Mouse (Mus musculus) embryonic facial prominence, embryonic 12.5 days (tissue): ENCODE results near the gene Gcc2. TPM values are rescaled to one million over a fixed set of nuclear protein-coding genes. Genes with fewer than 3 reads are reported as not detected.
"Not testable (repeated sequence)": the region's sequence is repeated elsewhere in the genome, so short reads cannot be mapped to it uniquely, and the experiment has no call there.

ENCODE experiments used
- ATAC-seq: fragments of 200-750 bp; cut with Nextera tagmentation; 2 replicates; pipeline ENCODE4 v1.8.0; 2017; ENCODE audit not compliant: insufficient number of reproducible peaks, insufficient read depth, low FRiP score, low TSS enrichment
- H3K27ac ChIP-seq: fragments of 300-500 bp; sonication (generic); 2 replicates; pipeline ENCODE4 v1.5.1; 2016; ENCODE audit warnings: mild to moderate bottlenecking
- H3K27me3 ChIP-seq: fragments of 300-500 bp; sonication (generic); 2 replicates; pipeline ENCODE4 v1.6.1; 2016; ENCODE audit warnings: mild to moderate bottlenecking, moderate library complexity
- H3K36me3 ChIP-seq: fragments of 300-500 bp; sonication (generic); 2 replicates; pipeline ENCODE4 v1.6.1; 2016; ENCODE audit warnings: mild to moderate bottlenecking
- H3K4me1 ChIP-seq: fragments of 300-500 bp; sonication (generic); 2 replicates; pipeline ENCODE4 v1.6.1; 2016
- H3K4me2 ChIP-seq: fragments of 300-500 bp; sonication (generic); replicated peaks from 2 replicates; pipeline ENCODE4 v1.6.1; 2016; ENCODE audit warnings: mild to moderate bottlenecking, moderate library complexity
- H3K4me3 ChIP-seq: fragments of 300-500 bp; sonication (generic); 2 replicates; pipeline ENCODE4 v1.5.1; 2016; ENCODE audit warnings: mild to moderate bottlenecking
- H3K9ac ChIP-seq: fragments of 300-500 bp; sonication (generic); 2 replicates; pipeline ENCODE4 v1.6.1; 2016; ENCODE audit warnings: mild to moderate bottlenecking, moderate library complexity
- H3K9me3 ChIP-seq: fragments of 300-500 bp; sonication (generic); 2 replicates; pipeline ENCODE4 v1.6.1; 2016; ENCODE audit warnings: mild to moderate bottlenecking, moderate library complexity
- WGBS: fragments of 180-500 bp; shearing (Covaris S2); methylation state at CpG from one replicate; pipeline ENCODE4 v1.1.7; 2016; 5-methylcytosine and 5-hydroxymethylcytosine counted together
- polyA plus RNA-seq: library from polyadenylated mRNA; unstranded; fragments of >200 nt; fragmentation: Nextera tagmentation; extraction: Ambion mirVana; gene quantifications from 2 replicates; pipeline ENCODE4 v1.2.1, GENCODE M21; 2016

Gene Gcc2
- polyA plus RNA-seq, 1 experiment from 2014 or later = 64.5 TPM

DNA sequence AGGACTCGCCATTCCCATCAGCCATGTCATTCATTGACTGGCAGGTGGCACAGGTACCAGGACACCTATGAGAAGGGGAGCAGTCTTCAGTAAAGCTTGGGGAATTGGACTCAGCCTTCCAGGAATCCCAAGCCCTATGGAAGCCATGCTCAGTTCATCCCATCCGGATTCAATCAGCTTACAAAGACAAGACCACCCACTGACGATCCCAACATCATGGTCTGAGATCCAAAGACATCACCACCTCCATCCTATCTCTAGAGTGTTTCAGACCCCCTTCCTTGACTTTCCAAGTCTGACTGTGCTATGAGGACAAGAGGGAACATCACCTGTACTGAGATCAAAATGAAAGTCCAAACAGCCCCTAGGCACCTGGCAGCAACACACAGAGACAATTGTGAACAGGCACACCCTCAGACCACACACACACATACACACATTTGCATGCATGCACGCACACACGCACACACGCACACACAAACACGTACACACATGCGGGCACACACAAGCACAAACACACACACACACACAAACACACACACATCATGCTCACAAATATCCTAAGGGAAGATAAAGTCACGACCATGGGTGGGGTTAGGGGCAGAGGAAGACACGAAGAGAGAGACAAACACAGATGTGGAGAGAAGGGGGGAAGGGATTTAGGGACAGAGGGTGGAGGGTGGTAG is 22.1 kb upstream of the Gcc2 start:
- H3K27ac ChIP-seq, H3K36me3 ChIP-seq, H3K4me1 ChIP-seq, H3K9ac ChIP-seq, H3K27me3 ChIP-seq, H3K4me3 ChIP-seq, H3K4me2 ChIP-seq: not testable (repeated sequence)
- peak; percentile 6 for ATAC-seq
- 72% methylated on average over 10 of the region's 10 CpGs for WGBS
- peaks cover 19% of the 10 kb centered on the region for H3K9me3 ChIP-seq

GRCm38 (mm10) chr10:58233740-58234121 is 21.6 kb upstream of the Gcc2 start:
- not testable (repeated sequence) for H3K4me3 ChIP-seq, H3K4me2 ChIP-seq, H3K9ac ChIP-seq, H3K27ac ChIP-seq, H3K4me1 ChIP-seq, H3K27me3 ChIP-seq, H3K36me3 ChIP-seq, ATAC-seq
- H3K9me3 ChIP-seq = peaks cover 19% of the 10 kb centered on the region

GRCm38 (mm10) chr10:58234985-58235384 is 20.3 kb upstream of the Gcc2 start:
- ATAC-seq, H3K27me3 ChIP-seq, H3K4me1 ChIP-seq, H3K4me3 ChIP-seq, H3K27ac ChIP-seq, H3K36me3 ChIP-seq, H3K9ac ChIP-seq, H3K4me2 ChIP-seq: not testable (repeated sequence)
- H3K9me3 ChIP-seq = peaks cover 23% of the 10 kb centered on the region
- 79% methylated on average over 4 of the region's 4 CpGs for WGBS

GRCm38 (mm10) chr10:58236613-58237012 is 18.7 kb upstream of the Gcc2 start, which contains the start of gene Gm4981:
Gm4981 (minus strand) TSS chr10:58236701.
- no peak within 1 kb of the TSS for H3K9ac ChIP-seq
- H3K27me3 ChIP-seq = no peaks in the 10 kb centered on the region
- peaks cover 18% of the 10 kb centered on the region for H3K9me3 ChIP-seq
- H3K4me2 ChIP-seq = no peak within 1 kb of the TSS
- ATAC-seq = no peak
- H3K4me3 ChIP-seq = no peak within 1 kb of the TSS
- no peaks in the 10 kb centered on the region for H3K4me1 ChIP-seq
- H3K36me3 ChIP-seq = no peaks in the 10 kb centered on the region
- 91% methylated on average over 10 of the region's 10 CpGs for WGBS
- H3K27ac ChIP-seq = no peak within 1 kb of the TSS

DNA sequence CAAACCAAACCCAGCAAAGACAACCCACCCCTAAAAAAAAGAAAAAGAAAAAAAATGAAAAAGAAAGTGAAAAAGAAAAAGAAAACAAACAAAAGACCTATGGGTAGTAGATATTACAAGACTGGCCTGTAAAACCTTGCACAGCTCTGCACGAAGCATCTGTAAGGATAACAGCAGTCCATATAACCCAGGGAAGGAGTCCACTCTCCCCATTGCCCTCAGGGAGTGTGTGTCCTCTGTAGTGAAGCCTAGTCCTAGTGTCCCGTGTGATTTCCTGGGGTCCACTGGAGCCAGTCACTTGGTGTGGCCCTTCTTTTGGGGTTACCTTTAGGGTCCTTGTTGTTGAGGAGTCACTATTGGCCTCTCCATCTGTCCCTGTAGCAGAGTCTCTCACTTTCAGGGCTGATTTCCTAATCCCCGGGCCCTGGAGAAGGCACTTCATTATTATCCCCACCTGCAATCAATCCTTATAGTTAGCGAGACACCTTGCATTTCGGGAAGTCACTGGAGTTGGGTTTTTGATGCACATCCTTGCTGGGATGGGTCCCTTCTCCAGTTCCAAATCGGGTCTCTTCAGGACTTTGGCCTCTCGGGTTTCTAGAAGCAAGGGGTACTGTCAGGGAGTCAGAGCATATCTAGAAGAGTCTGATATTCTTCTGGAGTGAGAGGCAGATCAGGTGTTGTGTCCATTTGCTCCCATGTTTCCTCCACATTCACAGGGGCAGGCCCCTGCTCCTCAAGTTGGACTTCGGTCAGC is 16.1 kb upstream of the Gcc2 start:
- ATAC-seq = peak; percentile 88
- H3K36me3 ChIP-seq, H3K9me3 ChIP-seq, H3K4me2 ChIP-seq, H3K9ac ChIP-seq, H3K27ac ChIP-seq, H3K27me3 ChIP-seq, H3K4me3 ChIP-seq, H3K4me1 ChIP-seq: not testable (repeated sequence)
- WGBS = 81% methylated on average over 7 of the region's 8 CpGs

DNA sequence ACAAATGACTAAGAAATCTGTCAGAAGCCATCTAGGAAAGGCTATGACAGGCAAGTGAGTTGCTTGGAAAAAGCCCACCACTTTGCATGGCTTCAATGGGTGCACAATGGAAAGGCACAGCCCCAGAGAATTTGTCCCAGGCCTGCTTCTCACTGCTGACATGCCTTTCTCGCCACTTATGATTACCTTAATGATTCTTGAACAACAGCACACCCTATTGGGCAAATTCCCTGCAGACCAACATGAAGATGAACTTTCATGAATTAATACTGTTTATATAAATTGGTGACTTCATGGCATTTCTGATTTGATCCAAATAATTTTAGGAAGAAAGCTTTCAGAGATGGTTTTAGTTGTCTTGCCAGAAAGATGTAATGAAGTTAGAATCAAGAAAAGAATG is 5.8 kb upstream of the Gcc2 start:
- no peak overlapping the region for H3K4me2 ChIP-seq
- no peak overlapping the region for H3K27ac ChIP-seq
- H3K36me3 ChIP-seq = no peaks in the 10 kb centered on the region
- H3K4me1 ChIP-seq = no peaks in the 10 kb centered on the region
- H3K9me3 ChIP-seq = no peaks in the 10 kb centered on the region
- WGBS = 18% methylated on average over 1 of the region's 1 CpGs
- H3K4me3 ChIP-seq = no peak overlapping the region
- H3K9ac ChIP-seq = no peak overlapping the region
- no peak for ATAC-seq
- H3K27me3 ChIP-seq = no peaks in the 10 kb centered on the region

DNA sequence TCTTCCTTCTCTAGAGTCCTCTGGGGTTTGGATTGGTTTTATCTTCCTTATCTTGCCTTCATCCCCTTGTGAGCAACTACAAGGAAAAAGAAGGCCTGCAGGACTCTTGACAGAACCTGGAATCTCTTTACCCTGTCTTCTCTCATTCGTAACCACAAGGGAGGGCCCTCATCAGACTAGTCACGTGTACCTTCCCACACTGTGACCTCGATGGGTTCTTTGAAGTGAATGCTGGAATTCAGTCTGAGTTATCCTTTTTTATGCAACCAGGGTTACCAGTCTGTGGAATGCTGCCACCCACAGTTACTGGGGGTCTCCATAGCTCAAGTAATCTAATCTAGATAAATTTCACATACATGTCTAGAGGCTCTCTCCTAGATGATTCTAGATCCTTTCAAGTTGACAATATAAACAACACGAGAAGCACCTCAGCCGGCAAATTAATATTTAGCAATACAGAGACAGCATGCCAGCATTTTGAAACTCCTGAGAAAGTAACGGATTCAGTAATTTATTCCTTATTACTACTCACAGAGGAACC is 592 bp upstream of the Gcc2 start:
- 0 out of 2 replicates have a peak, but pooled peaks cover 10% of the 10 kb centered on the region for H3K36me3 ChIP-seq
- H3K4me2 ChIP-seq = peak overlapping the region; percentile 54
- peak overlapping the region; percentile 74 for H3K4me3 ChIP-seq
- peaks cover 5% of the 10 kb centered on the region; the same call in 1 of the 2 replicates for H3K4me1 ChIP-seq
- 44% methylated on average over 6 of the region's 6 CpGs for WGBS
- H3K27me3 ChIP-seq = no peaks in the 10 kb centered on the region
- H3K9me3 ChIP-seq = no peaks in the 10 kb centered on the region
- H3K9ac ChIP-seq = no peak overlapping the region
- H3K27ac ChIP-seq = no peak overlapping the region
- ATAC-seq = no peak

DNA sequence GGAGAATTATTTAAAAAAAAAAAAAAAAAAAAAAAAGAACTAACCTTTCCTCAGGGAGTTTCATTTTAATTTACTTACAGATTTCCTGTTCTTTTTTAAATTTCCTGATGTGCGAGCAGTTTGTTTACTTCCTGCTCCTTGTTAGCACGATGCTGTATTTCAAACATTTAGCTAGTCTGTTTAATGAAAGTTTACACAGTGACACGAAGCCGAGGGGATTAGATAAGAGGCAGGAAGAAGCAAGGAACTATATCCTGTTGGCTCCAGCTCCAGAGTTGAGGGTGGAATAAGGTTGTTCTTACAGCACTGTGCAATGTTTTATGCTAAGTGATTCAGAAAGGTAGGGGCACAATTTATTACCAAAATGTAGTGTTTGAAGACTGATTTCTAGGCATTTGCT is 657 bp downstream of the Gcc2 start:
- H3K4me2 ChIP-seq = peak overlapping the region; percentile 54
- no peak for ATAC-seq
- H3K27ac ChIP-seq = no peak overlapping the region
- no peaks in the 10 kb centered on the region for H3K9me3 ChIP-seq
- H3K36me3 ChIP-seq = peaks cover 16% of the 10 kb centered on the region
- H3K4me3 ChIP-seq = peak overlapping the region; percentile 74
- WGBS = 8% methylated on average over 4 of the region's 4 CpGs
- no peaks in the 10 kb centered on the region for H3K27me3 ChIP-seq
- H3K4me1 ChIP-seq = peaks cover 5% of the 10 kb centered on the region; the same call in 1 of the 2 replicates
- H3K9ac ChIP-seq = 0 out of 2 replicates have a peak overlapping the region, but pooled peaks have one; percentile 68

GRCm38 (mm10) chr10:58258466-58258865 is 3.2 kb downstream of the Gcc2 start:
- H3K4me1 ChIP-seq = peaks cover 5% of the 10 kb centered on the region; the same call in 1 of the 2 replicates
- no peak overlapping the region for H3K4me3 ChIP-seq
- H3K9me3 ChIP-seq = no peaks in the 10 kb centered on the region
- H3K36me3 ChIP-seq = peaks cover 28% of the 10 kb centered on the region
- H3K9ac ChIP-seq = no peak overlapping the region
- 79% methylated on average over 5 of the region's 5 CpGs for WGBS
- no peak overlapping the region for H3K4me2 ChIP-seq
- no peak overlapping the region for H3K27ac ChIP-seq
- ATAC-seq = no peak
- no peaks in the 10 kb centered on the region for H3K27me3 ChIP-seq

- Histone ChIP-seq H3K36me3 (peaks cover 41% of the 10 kb centered on the region), H3K9me3 (no peaks in the 10 kb centered on the region), H3K27me3 (no peaks in the 10 kb centered on the region), H3K4me1 (no peaks in the 10 kb centered on the region), H3K27ac (no peak overlapping the region), H3K4me2 (no peak overlapping the region), H3K4me3 (no peak overlapping the region), H3K9ac (no peak overlapping the region)
- ATAC-seq = no peak
- 92% methylated on average over 7 of the region's 7 CpGs for WGBS
These were observed 26.9 kb downstream of the Gcc2 start for GRCm38 (mm10) chr10:58282238-58282637.

- Histone ChIP-seq H3K9me3 (no peaks in the 10 kb centered on the region), H3K27ac (no peak overlapping the region), H3K27me3 (no peaks in the 10 kb centered on the region), H3K4me1 (no peaks in the 10 kb centered on the region), H3K4me2 (no peak overlapping the region), H3K36me3 (peaks cover 75% of the 10 kb centered on the region), H3K4me3 (no peak overlapping the region), H3K9ac (no peak overlapping the region)
- WGBS = 87% methylated on average over 3 of the region's 3 CpGs
- ATAC-seq = no peak
These were observed 35.4 kb downstream of the Gcc2 start for GRCm38 (mm10) chr10:58290742-58291141.

DNA sequence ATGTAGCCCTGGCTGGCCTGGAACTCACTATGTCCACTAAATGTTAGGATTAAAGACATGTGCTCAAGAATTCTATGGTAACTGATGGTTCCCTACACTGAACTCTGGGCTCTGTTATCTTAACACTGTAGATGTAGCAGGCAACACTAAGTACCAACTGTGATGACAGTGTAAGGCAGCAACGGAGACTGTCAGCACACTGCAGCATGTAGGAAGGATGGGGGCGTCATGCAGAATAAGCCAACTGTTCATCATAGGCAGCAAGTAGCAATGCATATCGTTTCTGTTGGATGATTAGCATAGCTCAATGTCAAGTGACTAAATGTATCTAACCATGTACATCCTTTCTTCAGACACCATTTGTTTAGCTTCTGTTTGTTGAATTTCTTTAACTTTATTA is 38.9 kb downstream of the Gcc2 start:
- H3K36me3 ChIP-seq = peaks cover 81% of the 10 kb centered on the region
- H3K4me1 ChIP-seq = no peaks in the 10 kb centered on the region
- 94% methylated on average over 3 of the region's 3 CpGs for WGBS
- H3K9ac ChIP-seq = no peak overlapping the region
- H3K27ac ChIP-seq = no peak overlapping the region
- no peak for ATAC-seq
- H3K4me2 ChIP-seq = no peak overlapping the region
- no peak overlapping the region for H3K4me3 ChIP-seq
- no peaks in the 10 kb centered on the region for H3K27me3 ChIP-seq
- no peaks in the 10 kb centered on the region for H3K9me3 ChIP-seq
